Mouse (Mus musculus) embryonic stem cell, embryonic (primary cell): Measurements from ENCODE around the gene Fyb2.
"Not testable (repeated sequence)": the region's sequence is repeated elsewhere in the genome, so short reads cannot be mapped to it uniquely, and the experiment has no call there.

Experiments
- CTCF ChIA-PET, 4 experiments: fragments of 300-600 bp in 2 of 4; fragments of 350-600 bp in 2 of 4; sonication (Branson Sonifier 250); formaldehyde crosslinking; loops; one replicate each; lab custom pipeline; 2022; ENCODE audit warnings: inconsistent platforms in 2 of 4; lab: Charles Lee
- POLR2A ChIA-PET, 4 experiments: fragments of 300-600 bp in 2 of 4; fragments of 350-600 bp in 2 of 4; sonication (Branson Sonifier 250); formaldehyde crosslinking; loops; one replicate each; lab custom pipeline; 2022; ENCODE audit warnings: antibody characterized with exemption in 4 of 4, inconsistent platforms in 1 of 4; lab: Charles Lee

The Fyb2 gene

GRCm38 (mm10) chr4:104990016-104990415, 76.8 kb downstream of the Fyb2 start:
- POLR2A ChIA-PET: no interaction called here
- CTCF ChIA-PET: no interaction called here

- CTCF ChIA-PET: interaction anchor here in 2 of 4 experiments (0.6 to 0.7 kb wide), 2 partner anchors 108 to 367 kb away, joined by 3 to 4 read pairs; no protein-coding TSS in a partner anchor
- POLR2A ChIA-PET: interaction anchor here in 1 of 4 experiments (0.7 kb wide), 1 partner anchor 476 kb away, joined by 4 read pairs; no protein-coding TSS in a partner anchor
These were observed 77.4 kb downstream of the Fyb2 start for GRCm38 (mm10) chr4:104990686-104991085.

- ChIA-PET CTCF (no interaction called here), POLR2A (no interaction called here)
These were observed 79.0 kb downstream of the Fyb2 start for GRCm38 (mm10) chr4:104992271-104992670.

- POLR2A ChIA-PET: interaction anchor here in 1 of 4 experiments (0.6 kb wide), 1 partner anchor 456 kb away, joined by 6 read pairs; no protein-coding TSS in a partner anchor
- CTCF ChIA-PET: interaction anchor here in 1 of 4 experiments (0.6 kb wide), 1 partner anchor 239 kb away, joined by 3 read pairs; no protein-coding TSS in a partner anchor
These were observed 80.1 kb downstream of the Fyb2 start for GRCm38 (mm10) chr4:104993140-104993874.

GRCm38 (mm10) chr4:104999702-105000101, 86.4 kb downstream of the Fyb2 start:
- POLR2A ChIA-PET: no interaction called here
- CTCF ChIA-PET: no interaction called here

- ChIA-PET CTCF (no interaction called here), POLR2A (no interaction called here)
These were observed 88.5 kb downstream of the Fyb2 start for GRCm38 (mm10) chr4:105001736-105002135.

GRCm38 (mm10) chr4:105004135-105004534, 90.9 kb downstream of the Fyb2 start:
- ChIA-PET CTCF (no interaction called here), POLR2A (no interaction called here)

GRCm38 (mm10) chr4:105004649-105005048, 91.4 kb downstream of the Fyb2 start:
- POLR2A ChIA-PET: not testable (repeated sequence)
- CTCF ChIA-PET: interaction anchor here in 1 of 4 experiments (0.6 kb wide), 1 partner anchor 978 kb away, joined by 4 read pairs; no protein-coding TSS in a partner anchor

- POLR2A ChIA-PET: no interaction called here
- CTCF ChIA-PET: no interaction called here
These were observed 94.2 kb downstream of the Fyb2 start for GRCm38 (mm10) chr4:105007360-105008018.

- ChIA-PET CTCF (no interaction called here), POLR2A (no interaction called here)
These were observed 100.5 kb downstream of the Fyb2 start for GRCm38 (mm10) chr4:105013718-105014117.

GRCm38 (mm10) chr4:105015496-105015895, 102.2 kb downstream of the Fyb2 start:
- ChIA-PET POLR2A (no interaction called here), CTCF (no interaction called here)

GRCm38 (mm10) chr4:105016006-105016613, 102.9 kb downstream of the Fyb2 start:
- ChIA-PET CTCF (no interaction called here), POLR2A (no interaction called here)

GRCm38 (mm10) chr4:105027278-105027677, 114.0 kb downstream of the Fyb2 start:
- ChIA-PET POLR2A (interaction anchor here in 1 of 4 experiments (0.8 kb wide), 1 partner anchor 1088 kb away, joined by 3 read pairs; no protein-coding TSS in a partner anchor), CTCF (no interaction called here)

- CTCF ChIA-PET: no interaction called here
- POLR2A ChIA-PET: interaction anchor here in 1 of 4 experiments (0.6 to 1.2 kb wide), 2 partner anchors 57 to 142 kb away, joined by 3 to 4 read pairs; no protein-coding TSS in a partner anchor
These were observed 117.8 kb downstream of the Fyb2 start for GRCm38 (mm10) chr4:105031104-105031503.

GRCm38 (mm10) chr4:105033153-105033552, 119.9 kb downstream of the Fyb2 start:
- CTCF ChIA-PET: no interaction called here
- POLR2A ChIA-PET: no interaction called here

- POLR2A ChIA-PET: interaction anchor here in 1 of 4 experiments (0.7 kb wide), 1 partner anchor 196 kb away, joined by 4 read pairs; no protein-coding TSS in a partner anchor
- CTCF ChIA-PET: interaction anchor here in 1 of 4 experiments (1.1 kb wide), 1 partner anchor 88 kb away, joined by 4 read pairs; no protein-coding TSS in a partner anchor
These were observed 121.0 kb downstream of the Fyb2 start for GRCm38 (mm10) chr4:105034259-105034658.

GRCm38 (mm10) chr4:105050041-105050440, 136.8 kb downstream of the Fyb2 start:
- ChIA-PET POLR2A (no interaction called here), CTCF (no interaction called here)

- POLR2A ChIA-PET: no interaction called here
- CTCF ChIA-PET: interaction anchor here in 1 of 4 experiments (0.5 kb wide), 1 partner anchor 161 kb away, joined by 3 read pairs; no protein-coding TSS in a partner anchor
These were observed 138.0 kb downstream of the Fyb2 start for GRCm38 (mm10) chr4:105051291-105051690.
